Mouse (Mus musculus): ENCODE results near the gene Hadh. TPM values are rescaled to one million over a fixed set of nuclear protein-coding genes. Genes with fewer than 3 reads are reported as not detected.

Hadh gene
- polyA plus RNA-seq, 1 experiment from 2014 or later: 369 TPM

DNA sequence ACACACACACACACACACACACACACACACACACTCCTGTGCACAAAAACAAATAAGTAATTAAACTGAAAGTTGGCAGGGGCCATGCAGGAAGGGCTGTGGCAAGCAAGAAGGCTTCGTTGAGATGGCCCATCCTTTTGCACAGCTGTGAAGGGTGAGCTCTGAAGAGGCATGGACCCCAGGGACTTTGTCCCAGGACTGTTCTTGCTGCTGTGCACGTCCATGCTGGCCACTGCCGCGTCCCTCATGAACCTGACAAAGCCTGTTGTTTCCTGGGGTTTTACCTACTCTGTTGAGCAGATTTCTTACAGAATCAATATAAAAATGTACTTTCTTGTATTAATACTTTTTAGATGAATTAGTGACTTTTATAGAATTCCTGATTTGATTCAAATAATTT, 20.0 kb upstream of the Hadh start:
- 0 out of 2 replicates have a peak, but pooled peaks cover 4% of the 10 kb centered on the region for H3K4me1 ChIP-seq (ENCODE audit: control insufficient read depth, insufficient read depth, low read length)
- H3K36me3 ChIP-seq (ENCODE audit: control insufficient read depth, insufficient read depth, low read length): no peaks in the 10 kb centered on the region
- H3K9me3 ChIP-seq (ENCODE audit: control insufficient read depth, low read length): no peaks in the 10 kb centered on the region
- peak overlapping the region; percentile 53 for H3K27ac ChIP-seq (ENCODE audit: low read length)
- ATAC-seq: no peak
- no peak overlapping the region for H3K4me3 ChIP-seq (ENCODE audit: low read length)
- H3K4me2 ChIP-seq (ENCODE audit: low read depth, low read length): no peak overlapping the region
- no peak overlapping the region for H3K9ac ChIP-seq (ENCODE audit: low read depth, low read length)
- H3K27me3 ChIP-seq (replicated peaks; ENCODE audit: control insufficient read depth, insufficient read depth, low read length): no peaks in the 10 kb centered on the region
- 79% methylated on average over 4 of the region's 4 CpGs for WGBS

DNA sequence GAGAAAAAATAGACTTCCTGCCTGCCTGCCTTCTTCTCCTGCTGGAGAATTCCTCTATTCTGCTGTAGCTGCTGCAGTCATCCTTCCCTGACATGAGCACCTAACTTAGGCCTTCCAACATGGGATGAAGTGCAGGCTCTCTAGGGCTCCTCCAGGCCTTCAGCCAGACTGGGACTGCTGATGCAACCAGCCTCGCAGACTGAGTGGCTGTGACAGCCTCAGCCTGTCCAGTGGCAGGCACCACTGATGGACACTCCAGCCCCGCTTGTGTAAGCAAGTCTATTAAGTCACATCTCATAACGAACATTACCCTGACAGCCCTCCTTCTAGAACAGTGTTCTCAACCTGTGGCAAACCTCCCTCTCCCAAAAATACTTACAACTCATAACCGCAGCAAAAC, 2.2 kb upstream of the Hadh start:
- Histone ChIP-seq H3K9ac (ENCODE audit: low read depth, low read length) (no peak overlapping the region), H3K4me1 (ENCODE audit: control insufficient read depth, insufficient read depth, low read length) (0 out of 2 replicates have a peak, but pooled peaks cover 3% of the 10 kb centered on the region), H3K9me3 (ENCODE audit: control insufficient read depth, low read length) (peaks cover 6% of the 10 kb centered on the region; the same call in 1 of the 2 replicates), H3K27ac (ENCODE audit: low read length) (no peak overlapping the region), H3K36me3 (ENCODE audit: control insufficient read depth, insufficient read depth, low read length) (no peaks in the 10 kb centered on the region), H3K4me3 (ENCODE audit: low read length) (no peak overlapping the region), H3K4me2 (ENCODE audit: low read depth, low read length) (no peak overlapping the region), H3K27me3 (replicated peaks; ENCODE audit: control insufficient read depth, insufficient read depth, low read length) (no peaks in the 10 kb centered on the region)
- no peak for ATAC-seq
- WGBS: 75% methylated on average over 4 of the region's 4 CpGs

DNA sequence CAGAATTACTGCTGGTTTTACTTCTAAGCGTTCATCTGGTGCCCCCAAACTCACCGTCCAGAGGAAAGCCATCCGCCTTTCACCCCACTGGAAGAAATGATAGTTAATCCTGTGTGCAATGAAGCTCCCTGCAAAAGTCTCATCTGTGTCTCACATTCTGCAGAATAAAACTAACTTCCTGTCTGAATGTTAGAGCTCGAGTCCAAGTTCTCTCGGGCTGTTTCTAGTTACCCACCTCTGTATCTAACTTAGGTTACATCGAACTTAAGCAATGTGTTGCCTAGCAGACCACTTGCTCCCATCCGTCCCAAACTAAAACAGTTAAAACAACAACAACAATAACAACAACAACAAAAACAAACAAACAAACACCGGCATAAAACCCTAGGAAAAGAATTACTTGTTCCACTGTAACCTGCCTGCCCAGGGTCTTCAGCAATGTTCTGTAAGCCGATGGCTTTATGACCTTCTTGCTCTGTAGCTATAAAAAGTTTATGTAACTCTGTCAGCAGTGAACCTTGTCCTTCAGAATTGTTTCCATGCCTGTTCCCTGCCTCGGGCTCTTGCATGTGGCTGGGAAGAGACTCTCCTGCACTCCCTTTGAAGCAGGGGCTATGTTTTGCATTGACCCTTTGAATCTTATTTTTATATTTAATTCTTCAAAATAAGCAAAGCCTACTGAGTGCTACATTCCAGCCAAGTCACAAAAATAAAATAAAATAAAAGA, 636 bp upstream of the Hadh start:
- WGBS: 21% methylated on average over 10 of the region's 10 CpGs
- H3K4me1 ChIP-seq (ENCODE audit: control insufficient read depth, insufficient read depth, low read length): peaks cover 8% of the 10 kb centered on the region; the same call in 1 of the 2 replicates
- H3K36me3 ChIP-seq (ENCODE audit: control insufficient read depth, insufficient read depth, low read length): no peaks in the 10 kb centered on the region; the same call in 1 of the 2 replicates
- peak overlapping the region; percentile 84 for H3K9ac ChIP-seq (ENCODE audit: low read depth, low read length)
- H3K27ac ChIP-seq (ENCODE audit: low read length): peak overlapping the region; percentile 93
- no peaks in the 10 kb centered on the region for H3K9me3 ChIP-seq (ENCODE audit: control insufficient read depth, low read length)
- H3K4me2 ChIP-seq (ENCODE audit: low read depth, low read length): peak overlapping the region; percentile 66
- peak overlapping the region; percentile 87 for H3K4me3 ChIP-seq (ENCODE audit: low read length)
- peak; percentile 56 for ATAC-seq
- H3K27me3 ChIP-seq (replicated peaks; ENCODE audit: control insufficient read depth, insufficient read depth, low read length): no peaks in the 10 kb centered on the region

- WGBS: 5% methylated on average over 8 of the region's 8 CpGs
- ATAC-seq: peak; percentile 71
- Histone ChIP-seq H3K9me3 (ENCODE audit: control insufficient read depth, low read length) (no peaks in the 10 kb centered on the region), H3K4me2 (ENCODE audit: low read depth, low read length) (peak overlapping the region; percentile 66), H3K9ac (ENCODE audit: low read depth, low read length) (peak overlapping the region; percentile 84), H3K27me3 (replicated peaks; ENCODE audit: control insufficient read depth, insufficient read depth, low read length) (no peaks in the 10 kb centered on the region), H3K4me1 (ENCODE audit: control insufficient read depth, insufficient read depth, low read length) (peaks cover 11% of the 10 kb centered on the region; the same call in 1 of the 2 replicates), H3K27ac (ENCODE audit: low read length) (peak overlapping the region; percentile 93), H3K4me3 (ENCODE audit: low read length) (peak overlapping the region; percentile 87), H3K36me3 (ENCODE audit: control insufficient read depth, insufficient read depth, low read length) (no peaks in the 10 kb centered on the region; the same call in none of the 2 replicates)
These were observed 744 bp downstream of the Hadh start for GRCm38 (mm10) chr3:131271157-131271556.

DNA sequence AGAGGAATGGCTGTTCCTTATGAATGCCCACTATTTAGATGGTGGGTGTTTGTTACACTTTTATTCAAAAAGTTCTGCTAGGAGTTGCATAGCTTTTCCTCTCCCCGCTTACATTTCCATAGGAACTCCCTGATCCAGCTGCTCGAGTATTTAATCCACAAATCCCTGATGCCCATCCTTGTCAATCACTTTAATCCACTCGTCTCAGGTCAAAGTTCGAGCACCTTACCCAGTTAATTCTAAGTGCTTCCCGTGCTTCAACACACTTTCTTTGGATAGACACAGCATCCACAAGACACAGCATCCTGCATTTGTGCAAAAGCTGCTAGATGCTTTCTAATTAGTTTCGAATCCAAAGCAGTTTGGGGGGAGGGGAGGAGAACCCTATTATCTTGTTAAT, 1.5 kb downstream of the Hadh start:
- Histone ChIP-seq H3K27ac (ENCODE audit: low read length) (no peak overlapping the region), H3K9me3 (ENCODE audit: control insufficient read depth, low read length) (no peaks in the 10 kb centered on the region), H3K9ac (ENCODE audit: low read depth, low read length) (no peak overlapping the region; the same call in 1 of the 2 replicates), H3K4me3 (ENCODE audit: low read length) (peak overlapping the region; percentile 87), H3K27me3 (replicated peaks; ENCODE audit: control insufficient read depth, insufficient read depth, low read length) (no peaks in the 10 kb centered on the region), H3K4me2 (ENCODE audit: low read depth, low read length) (peak overlapping the region; percentile 66), H3K4me1 (ENCODE audit: control insufficient read depth, insufficient read depth, low read length) (peaks cover 11% of the 10 kb centered on the region; the same call in 1 of the 2 replicates), H3K36me3 (ENCODE audit: control insufficient read depth, insufficient read depth, low read length) (peaks cover 3% of the 10 kb centered on the region)
- ATAC-seq: no peak
- 55% methylated on average over 6 of the region's 6 CpGs for WGBS

DNA sequence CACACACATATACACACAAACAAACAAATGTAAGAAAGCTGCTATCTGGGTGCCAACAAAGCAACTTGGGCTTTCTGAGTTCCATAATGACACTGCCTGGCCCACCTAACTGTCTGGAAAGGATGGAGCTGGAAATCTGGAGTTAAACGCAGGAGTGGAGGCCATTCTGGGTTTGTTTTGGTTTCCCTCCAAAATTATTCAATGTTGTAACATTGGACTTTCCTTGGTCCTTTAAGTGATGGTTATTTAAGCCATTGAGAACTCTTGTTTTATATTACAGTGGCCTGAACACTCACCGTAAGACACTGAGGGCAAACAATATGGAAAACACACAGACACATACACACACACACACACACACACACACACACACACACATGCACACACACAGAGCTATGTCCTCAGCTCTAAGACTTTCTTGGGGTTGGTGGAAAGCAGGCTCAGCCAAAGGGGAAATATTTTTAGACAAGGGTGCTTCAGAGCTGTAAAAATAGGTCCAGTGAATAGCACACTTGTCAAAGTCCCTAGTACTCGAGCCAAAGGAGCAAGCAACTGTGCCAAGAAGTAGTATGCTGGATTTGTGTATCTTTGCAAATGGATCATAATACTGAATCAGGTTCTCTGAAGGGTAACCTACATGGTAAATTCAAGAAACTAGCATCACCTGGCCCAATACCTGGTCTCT, 5.4 kb downstream of the Hadh start:
- no peak for ATAC-seq
- no peak overlapping the region for H3K4me2 ChIP-seq (ENCODE audit: low read depth, low read length)
- H3K36me3 ChIP-seq (ENCODE audit: control insufficient read depth, insufficient read depth, low read length): peaks cover 9% of the 10 kb centered on the region
- no peak overlapping the region for H3K9ac ChIP-seq (ENCODE audit: low read depth, low read length)
- H3K9me3 ChIP-seq (ENCODE audit: control insufficient read depth, low read length): no peaks in the 10 kb centered on the region
- peaks cover 11% of the 10 kb centered on the region; the same call in 1 of the 2 replicates for H3K4me1 ChIP-seq (ENCODE audit: control insufficient read depth, insufficient read depth, low read length)
- WGBS: 76% methylated on average over 3 of the region's 3 CpGs
- no peak overlapping the region for H3K4me3 ChIP-seq (ENCODE audit: low read length)
- no peaks in the 10 kb centered on the region for H3K27me3 ChIP-seq (replicated peaks; ENCODE audit: control insufficient read depth, insufficient read depth, low read length)
- H3K27ac ChIP-seq (ENCODE audit: low read length): no peak overlapping the region

DNA sequence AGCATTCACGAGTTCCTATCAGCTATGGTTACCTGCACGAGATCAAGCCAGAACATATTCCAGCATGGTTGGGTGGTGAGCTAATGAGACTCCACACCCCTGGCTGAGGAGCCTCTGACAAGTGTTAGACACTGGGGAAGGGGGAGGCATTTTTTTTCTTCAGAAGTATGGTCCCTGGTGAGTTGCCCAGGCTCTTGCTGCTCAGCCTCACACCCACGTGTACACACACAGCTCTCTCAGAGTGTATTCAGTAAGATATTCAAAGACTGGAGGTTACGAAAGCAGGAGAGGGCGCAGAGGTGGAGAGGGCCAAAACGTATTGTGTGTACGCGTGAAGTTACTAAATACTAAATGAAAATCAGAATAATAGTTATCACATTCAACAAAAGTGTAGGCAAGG, 6.4 kb downstream of the Hadh start:
- WGBS: 86% methylated on average over 8 of the region's 8 CpGs
- H3K4me1 ChIP-seq (ENCODE audit: control insufficient read depth, insufficient read depth, low read length): peaks cover 8% of the 10 kb centered on the region; the same call in 1 of the 2 replicates
- no peak overlapping the region for H3K27ac ChIP-seq (ENCODE audit: low read length)
- peaks cover 14% of the 10 kb centered on the region for H3K36me3 ChIP-seq (ENCODE audit: control insufficient read depth, insufficient read depth, low read length)
- H3K9ac ChIP-seq (ENCODE audit: low read depth, low read length): no peak overlapping the region
- H3K9me3 ChIP-seq (ENCODE audit: control insufficient read depth, low read length): peaks cover 6% of the 10 kb centered on the region; the same call in 1 of the 2 replicates
- no peak overlapping the region for H3K4me2 ChIP-seq (ENCODE audit: low read depth, low read length)
- no peak for ATAC-seq
- H3K4me3 ChIP-seq (ENCODE audit: low read length): no peak overlapping the region
- no peaks in the 10 kb centered on the region for H3K27me3 ChIP-seq (replicated peaks; ENCODE audit: control insufficient read depth, insufficient read depth, low read length)

GRCm38 (mm10) chr3:131263766-131264486, 8.0 kb downstream of the Hadh start:
- Histone ChIP-seq H3K9me3 (ENCODE audit: control insufficient read depth, low read length) (peaks cover 7% of the 10 kb centered on the region; the same call in 1 of the 2 replicates), H3K4me3 (ENCODE audit: low read length) (no peak overlapping the region), H3K4me2 (ENCODE audit: low read depth, low read length) (no peak overlapping the region), H3K36me3 (ENCODE audit: control insufficient read depth, insufficient read depth, low read length) (peaks cover 17% of the 10 kb centered on the region), H3K27ac (ENCODE audit: low read length) (peak overlapping the region; percentile 43; the same call in 1 of the 2 replicates), H3K9ac (ENCODE audit: low read depth, low read length) (no peak overlapping the region), H3K4me1 (ENCODE audit: control insufficient read depth, insufficient read depth, low read length) (peaks cover 8% of the 10 kb centered on the region; the same call in 1 of the 2 replicates), H3K27me3 (replicated peaks; ENCODE audit: control insufficient read depth, insufficient read depth, low read length) (no peaks in the 10 kb centered on the region)
- 58% methylated on average over 15 of the region's 15 CpGs for WGBS
- ATAC-seq: peak; percentile 79

DNA sequence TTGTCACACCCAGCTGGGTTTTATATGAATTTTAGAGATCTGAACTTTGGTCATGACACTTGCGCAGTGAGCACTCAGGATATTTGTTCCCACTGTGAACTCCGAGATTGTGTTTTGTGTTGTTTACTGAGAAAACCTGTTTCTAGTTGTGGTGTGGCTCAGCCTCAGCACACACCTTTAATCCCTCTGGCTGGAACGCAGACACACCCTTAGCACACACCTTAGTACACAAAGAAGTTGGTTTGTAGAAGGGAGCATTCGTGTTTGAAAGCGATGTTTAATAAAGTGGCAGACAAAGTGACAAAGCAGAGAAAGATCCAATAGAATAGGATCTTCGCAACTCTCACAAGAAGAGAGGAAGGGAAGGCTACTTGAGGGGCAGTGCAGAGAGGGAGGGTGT, 11.5 kb downstream of the Hadh start:
- H3K27me3 ChIP-seq (replicated peaks; ENCODE audit: control insufficient read depth, insufficient read depth, low read length): no peaks in the 10 kb centered on the region
- no peaks in the 10 kb centered on the region for H3K4me1 ChIP-seq (ENCODE audit: control insufficient read depth, insufficient read depth, low read length)
- ATAC-seq: no peak
- H3K27ac ChIP-seq (ENCODE audit: low read length): no peak overlapping the region
- WGBS: 92% methylated on average over 6 of the region's 6 CpGs
- peaks cover 14% of the 10 kb centered on the region for H3K36me3 ChIP-seq (ENCODE audit: control insufficient read depth, insufficient read depth, low read length)
- peaks cover 7% of the 10 kb centered on the region; the same call in 1 of the 2 replicates for H3K9me3 ChIP-seq (ENCODE audit: control insufficient read depth, low read length)
- no peak overlapping the region for H3K4me2 ChIP-seq (ENCODE audit: low read depth, low read length)
- H3K9ac ChIP-seq (ENCODE audit: low read depth, low read length): no peak overlapping the region
- no peak overlapping the region for H3K4me3 ChIP-seq (ENCODE audit: low read length)
